Mouse (Mus musculus): ENCODE results near the gene Tbk1. TPM values are rescaled to one million over a fixed set of nuclear protein-coding genes. Genes with fewer than 3 reads are reported as not detected.
A peak's percentile ranks its signal among the peaks of the same experiment; 100 is the strongest.

The Tbk1 gene
- polyA plus RNA-seq, 1 experiment from 2014 or later, result 34.8 TPM

GRCm38 (mm10) chr10:121520923-121521585 lies 65.5 kb downstream of the Tbk1 start:
- Histone ChIP-seq H3K4me3 (ENCODE audit: low read depth, low read length) (no peak overlapping the region), H3K9ac (ENCODE audit: low read length) (no peak overlapping the region), H3K36me3 (ENCODE audit: control insufficient read depth, insufficient read depth, low read length) (no peaks in the 10 kb centered on the region), H3K4me2 (ENCODE audit: low read length) (no peak overlapping the region), H3K4me1 (replicated peaks; ENCODE audit: control insufficient read depth, insufficient read depth, low read length) (peaks cover 11% of the 10 kb centered on the region; the same call in 1 of the 2 replicates), H3K9me3 (ENCODE audit: control insufficient read depth, low read length) (no peaks in the 10 kb centered on the region), H3K27ac (ENCODE audit: low read depth) (no peak overlapping the region), H3K27me3 (replicated peaks; ENCODE audit: control insufficient read depth, insufficient read depth, low read length) (no peaks in the 10 kb centered on the region)
- WGBS, result 30% methylated on average over 12 of the region's 12 CpGs
- DNase-seq (ENCODE audit: low spot score) (no peak), ATAC-seq (replicated peaks; ENCODE audit: low FRiP score, low TSS enrichment, low read depth) (peak; percentile 64; the same call in 1 of the 2 replicates)

- DNase-seq (ENCODE audit: low spot score) (no peak), ATAC-seq (replicated peaks; ENCODE audit: low FRiP score, low TSS enrichment, low read depth) (no peak)
- H3K9ac ChIP-seq (ENCODE audit: low read length), result no peak overlapping the region
- no peak overlapping the region for H3K27ac ChIP-seq (ENCODE audit: low read depth)
- H3K4me1 ChIP-seq (replicated peaks; ENCODE audit: control insufficient read depth, insufficient read depth, low read length), result peaks cover 17% of the 10 kb centered on the region; the same call in 1 of the 2 replicates
- no peaks in the 10 kb centered on the region for H3K36me3 ChIP-seq (ENCODE audit: control insufficient read depth, insufficient read depth, low read length)
- H3K27me3 ChIP-seq (replicated peaks; ENCODE audit: control insufficient read depth, insufficient read depth, low read length), result no peaks in the 10 kb centered on the region
- no peaks in the 10 kb centered on the region for H3K9me3 ChIP-seq (ENCODE audit: control insufficient read depth, low read length)
- no peak overlapping the region for H3K4me3 ChIP-seq (ENCODE audit: low read depth, low read length)
- no peak overlapping the region for H3K4me2 ChIP-seq (ENCODE audit: low read length)
- WGBS, result 53% methylated on average over 2 of the region's 2 CpGs
Measured at GRCm38 (mm10) chr10:121519710-121520109, 66.9 kb downstream of the Tbk1 start.

GRCm38 (mm10) chr10:121516008-121516600 lies 70.5 kb downstream of the Tbk1 start:
- Histone ChIP-seq H3K4me2 (ENCODE audit: low read length) (no peak overlapping the region), H3K27me3 (replicated peaks; ENCODE audit: control insufficient read depth, insufficient read depth, low read length) (no peaks in the 10 kb centered on the region), H3K27ac (ENCODE audit: low read depth) (no peak overlapping the region), H3K4me3 (ENCODE audit: low read depth, low read length) (no peak overlapping the region), H3K9me3 (ENCODE audit: control insufficient read depth, low read length) (no peaks in the 10 kb centered on the region), H3K9ac (ENCODE audit: low read length) (no peak overlapping the region), H3K36me3 (ENCODE audit: control insufficient read depth, insufficient read depth, low read length) (no peaks in the 10 kb centered on the region), H3K4me1 (replicated peaks; ENCODE audit: control insufficient read depth, insufficient read depth, low read length) (peaks cover 12% of the 10 kb centered on the region; the same call in 1 of the 2 replicates)
- DNase-seq (ENCODE audit: low spot score) (peak; percentile 91), ATAC-seq (replicated peaks; ENCODE audit: low FRiP score, low TSS enrichment, low read depth) (peak; percentile 51; the same call in 1 of the 2 replicates)
- WGBS, result 25% methylated on average over 18 of the region's 18 CpGs

- Histone ChIP-seq H3K4me3 (ENCODE audit: low read depth, low read length) (no peak overlapping the region), H3K36me3 (ENCODE audit: control insufficient read depth, insufficient read depth, low read length) (no peaks in the 10 kb centered on the region), H3K27ac (ENCODE audit: low read depth) (peak overlapping the region; percentile 4; the same call in 1 of the 2 replicates)
Measured at GRCm38 (mm10) chr10:121509751-121510643, 76.6 kb downstream of the Tbk1 start.

GRCm38 (mm10) chr10:121507755-121508544 lies 78.6 kb downstream of the Tbk1 start:
- WGBS, result 86% methylated on average over 16 of the region's 16 CpGs
- DNase-seq (ENCODE audit: low spot score), result no peak
- Histone ChIP-seq H3K4me3 (ENCODE audit: low read depth, low read length) (no peak overlapping the region), H3K27me3 (replicated peaks; ENCODE audit: control insufficient read depth, insufficient read depth, low read length) (no peaks in the 10 kb centered on the region), H3K9ac (ENCODE audit: low read length) (no peak overlapping the region), H3K36me3 (ENCODE audit: control insufficient read depth, insufficient read depth, low read length) (no peaks in the 10 kb centered on the region), H3K4me1 (replicated peaks; ENCODE audit: control insufficient read depth, insufficient read depth, low read length) (peaks cover 25% of the 10 kb centered on the region; the same call in 1 of the 2 replicates), H3K9me3 (ENCODE audit: control insufficient read depth, low read length) (no peaks in the 10 kb centered on the region), H3K4me2 (ENCODE audit: low read length) (no peak overlapping the region), H3K27ac (ENCODE audit: low read depth) (no peak overlapping the region)
- no peak for ATAC-seq (replicated peaks; ENCODE audit: low FRiP score, low TSS enrichment, low read depth)

More at GRCm38 (mm10) chr10:121509751-121510643, 76.6 kb downstream of the Tbk1 start:
- Histone ChIP-seq H3K9me3 (ENCODE audit: control insufficient read depth, low read length) (no peaks in the 10 kb centered on the region), H3K9ac (ENCODE audit: low read length) (no peak overlapping the region), H3K4me2 (ENCODE audit: low read length) (peak overlapping the region; percentile 18), H3K4me1 (replicated peaks; ENCODE audit: control insufficient read depth, insufficient read depth, low read length) (peaks cover 21% of the 10 kb centered on the region; the same call in 1 of the 2 replicates), H3K27me3 (replicated peaks; ENCODE audit: control insufficient read depth, insufficient read depth, low read length) (no peaks in the 10 kb centered on the region)
- ATAC-seq (replicated peaks; ENCODE audit: low FRiP score, low TSS enrichment, low read depth), result peak; percentile 57
- peak; percentile 81 for DNase-seq (ENCODE audit: low spot score)
- WGBS, result 19% methylated on average over 24 of the region's 24 CpGs

- 33% methylated on average over 29 of the region's 29 CpGs for WGBS
- peak; percentile 77 for DNase-seq (ENCODE audit: low spot score)
Measured at GRCm38 (mm10) chr10:121506731-121507583, 79.6 kb downstream of the Tbk1 start.

GRCm38 (mm10) chr10:121505929-121506328 lies 80.7 kb downstream of the Tbk1 start:
- 59% methylated on average over 7 of the region's 7 CpGs for WGBS
- H3K9ac ChIP-seq (ENCODE audit: low read length), result no peak overlapping the region

More at GRCm38 (mm10) chr10:121506731-121507583, 79.6 kb downstream of the Tbk1 start:
- peak; percentile 30 for ATAC-seq (replicated peaks; ENCODE audit: low FRiP score, low TSS enrichment, low read depth)
- Histone ChIP-seq H3K27ac (ENCODE audit: low read depth) (peak overlapping the region; percentile 79), H3K4me1 (replicated peaks; ENCODE audit: control insufficient read depth, insufficient read depth, low read length) (peaks cover 25% of the 10 kb centered on the region; the same call in 1 of the 2 replicates), H3K9me3 (ENCODE audit: control insufficient read depth, low read length) (no peaks in the 10 kb centered on the region), H3K4me3 (ENCODE audit: low read depth, low read length) (no peak overlapping the region), H3K27me3 (replicated peaks; ENCODE audit: control insufficient read depth, insufficient read depth, low read length) (no peaks in the 10 kb centered on the region), H3K36me3 (ENCODE audit: control insufficient read depth, insufficient read depth, low read length) (no peaks in the 10 kb centered on the region), H3K9ac (ENCODE audit: low read length) (no peak overlapping the region), H3K4me2 (ENCODE audit: low read length) (peak overlapping the region; percentile 33)

More at GRCm38 (mm10) chr10:121505929-121506328, 80.7 kb downstream of the Tbk1 start:
- Histone ChIP-seq H3K36me3 (ENCODE audit: control insufficient read depth, insufficient read depth, low read length) (no peaks in the 10 kb centered on the region), H3K4me3 (ENCODE audit: low read depth, low read length) (no peak overlapping the region), H3K9me3 (ENCODE audit: control insufficient read depth, low read length) (no peaks in the 10 kb centered on the region), H3K27ac (ENCODE audit: low read depth) (peak overlapping the region; percentile 79; the same call in 1 of the 2 replicates), H3K4me1 (replicated peaks; ENCODE audit: control insufficient read depth, insufficient read depth, low read length) (peaks cover 25% of the 10 kb centered on the region; the same call in 1 of the 2 replicates), H3K27me3 (replicated peaks; ENCODE audit: control insufficient read depth, insufficient read depth, low read length) (no peaks in the 10 kb centered on the region), H3K4me2 (ENCODE audit: low read length) (peak overlapping the region; percentile 58; the same call in 1 of the 2 replicates)
- DNase-seq (ENCODE audit: low spot score) (no peak), ATAC-seq (replicated peaks; ENCODE audit: low FRiP score, low TSS enrichment, low read depth) (no peak)
